Mouse (Mus musculus) olfactory bulb, adult 2 months (tissue): ENCODE measurements at regions not wholly inside any gene's neighbourhood (a gene's known extent, or its start where the extent isn't known, plus 50 kb on each side); places are given as distances from the start of the nearest gene placed in this dataset.

Experiments
- CTCF ChIP-seq: fragments of 200-500 bp; IDR thresholded peaks from 2 replicates; pipeline ENCODE4 v1.5.1; 2012; ENCODE audit warnings: low read depth, mild to moderate bottlenecking, low read length, moderate library complexity; ENCODE audit not compliant: insufficient read depth
- POLR2A ChIP-seq: fragments of 200-500 bp; IDR thresholded peaks from 2 replicates; pipeline ENCODE4 v1.6.1; 2012; ENCODE audit warnings: mild to moderate bottlenecking, low read depth, low read length, moderate library complexity; ENCODE audit not compliant: insufficient read depth

DNA sequence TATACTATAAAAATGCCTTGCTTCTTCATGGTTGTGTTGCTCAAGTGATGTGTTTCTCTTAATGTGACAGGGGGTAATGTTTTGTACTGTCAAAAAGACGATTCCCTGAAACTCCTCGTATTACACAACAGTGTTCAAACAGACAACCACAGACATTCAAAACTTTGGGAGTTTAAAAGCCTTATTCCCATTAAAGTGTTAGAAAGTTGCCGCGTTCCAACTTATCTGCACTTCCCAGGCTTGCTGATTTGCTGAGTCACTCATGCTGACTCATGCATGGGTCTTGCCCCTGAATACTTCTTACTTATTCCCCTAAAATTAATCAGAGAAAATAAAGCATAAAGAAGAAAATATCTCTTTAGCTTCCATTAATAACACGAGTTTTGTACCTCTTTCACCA lies 239.8 kb upstream of the Dab2 start:
- TF ChIP-seq POLR2A: no peak
- TF ChIP-seq CTCF: no peak
